Mouse (Mus musculus) Muller cell, postnatal 12 days (primary cell): ENCODE measurements at regions not wholly inside any gene's neighbourhood (a gene's known extent, or its start where the extent isn't known, plus 50 kb on each side); places are given as distances from the start of the nearest gene placed in this dataset.

Experiments
- DNase-seq: peaks from one replicate; pipeline ENCODE4 v3.0.0-alpha.2; 2015; ENCODE audit errors: inconsistent ontology term

DNA sequence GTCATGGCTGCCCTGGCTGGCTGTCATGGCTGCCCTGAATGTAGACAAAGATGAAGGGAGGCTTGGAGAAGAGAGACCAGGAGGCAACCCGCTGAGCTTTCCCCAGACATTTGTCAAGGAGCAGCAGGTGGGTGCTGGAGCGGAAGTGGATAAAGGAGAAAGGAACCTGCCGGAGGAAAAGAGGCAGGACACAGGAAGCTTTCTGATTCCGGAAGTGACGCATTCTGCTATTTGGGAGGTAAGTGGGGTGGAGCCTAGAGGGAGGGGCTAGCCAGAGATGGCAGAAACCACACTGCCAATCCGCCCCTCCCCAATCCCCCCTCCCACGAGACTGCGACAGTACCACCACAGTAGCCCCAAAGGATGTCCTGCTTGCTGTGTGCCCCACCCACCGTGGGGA lies 80.1 kb downstream of the Gm572 start:
- no peak for DNase-seq

DNA sequence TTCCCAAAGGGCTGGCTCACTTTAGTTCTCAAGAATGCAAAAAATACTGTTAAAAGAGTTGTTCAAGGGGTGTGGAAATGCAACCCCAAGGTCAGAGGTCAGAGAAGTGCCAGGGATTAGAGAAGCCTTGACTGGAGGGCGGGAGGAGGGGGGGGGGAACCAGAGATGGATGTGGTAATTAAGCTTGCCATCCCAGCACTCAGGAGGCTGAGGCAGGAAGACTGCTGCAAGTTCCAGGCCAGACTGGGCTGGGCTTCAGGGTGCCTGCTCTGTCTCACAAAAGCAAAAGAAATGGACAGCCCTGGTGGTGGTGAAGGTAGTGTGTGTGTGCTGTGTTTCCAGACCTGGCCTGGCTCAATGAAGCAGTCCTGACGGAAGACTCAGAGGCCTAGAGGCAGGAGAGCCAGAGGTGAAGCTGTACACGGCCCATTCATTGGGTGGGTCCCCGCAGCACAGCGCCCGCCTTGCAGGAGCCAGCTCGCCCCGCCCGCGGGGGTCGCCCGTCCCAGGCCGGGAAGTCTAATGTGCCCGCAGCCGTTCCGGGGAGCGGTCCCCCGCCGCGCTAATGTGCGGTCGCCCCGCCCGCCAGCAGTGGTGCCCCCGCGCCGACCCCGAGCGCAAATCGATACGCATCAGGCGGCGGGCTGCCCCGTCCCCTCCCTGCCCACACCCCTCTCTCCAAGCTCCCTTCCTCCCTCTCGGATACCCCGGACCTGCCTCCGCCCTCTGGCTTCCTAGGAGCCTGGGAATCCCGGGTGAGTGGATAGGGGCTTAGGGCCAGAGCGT lies 80.1 kb upstream of the Casz1 start:
- no peak for DNase-seq

DNA sequence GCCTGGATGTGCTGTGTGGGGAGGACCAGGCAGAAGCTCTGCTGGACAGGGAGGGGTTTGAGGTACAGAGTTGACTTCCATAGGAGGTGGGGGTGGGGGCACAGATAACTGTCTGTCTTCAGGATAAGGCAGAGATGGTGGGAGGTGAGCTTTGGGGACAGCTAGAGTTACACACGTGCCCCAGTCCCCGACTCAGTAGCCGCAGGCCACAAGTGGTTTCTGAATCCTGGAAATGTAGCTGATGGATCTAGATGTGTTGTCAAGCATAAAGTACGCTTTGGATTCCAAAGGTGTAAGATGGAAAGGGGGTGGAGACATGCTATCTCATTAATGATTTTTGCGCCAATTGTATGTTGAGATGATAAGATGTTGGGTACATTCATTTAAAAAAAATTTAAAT lies 75.4 kb upstream of the Casz1 start:
- DNase-seq, result no peak

DNA sequence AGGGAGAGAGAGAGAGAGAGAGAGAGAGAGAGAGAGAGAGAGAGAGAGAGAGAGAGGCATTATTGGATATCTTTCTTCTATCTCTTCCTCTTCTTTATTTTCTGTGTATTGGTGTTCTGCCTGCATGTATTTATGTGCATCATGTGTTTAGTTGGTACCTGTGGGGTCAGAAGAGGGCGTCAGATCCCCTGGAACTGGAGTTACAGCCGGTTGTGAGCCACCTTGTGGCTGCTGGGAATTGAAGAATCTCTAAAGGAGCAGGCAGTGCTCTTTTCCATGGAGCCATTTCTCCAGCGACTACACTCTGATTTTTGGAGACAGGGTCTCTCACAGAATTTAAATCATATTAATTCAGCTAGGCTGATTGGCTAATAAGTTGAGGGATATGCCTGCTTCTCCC lies 72.6 kb upstream of the Casz1 start:
- no peak for DNase-seq

DNA sequence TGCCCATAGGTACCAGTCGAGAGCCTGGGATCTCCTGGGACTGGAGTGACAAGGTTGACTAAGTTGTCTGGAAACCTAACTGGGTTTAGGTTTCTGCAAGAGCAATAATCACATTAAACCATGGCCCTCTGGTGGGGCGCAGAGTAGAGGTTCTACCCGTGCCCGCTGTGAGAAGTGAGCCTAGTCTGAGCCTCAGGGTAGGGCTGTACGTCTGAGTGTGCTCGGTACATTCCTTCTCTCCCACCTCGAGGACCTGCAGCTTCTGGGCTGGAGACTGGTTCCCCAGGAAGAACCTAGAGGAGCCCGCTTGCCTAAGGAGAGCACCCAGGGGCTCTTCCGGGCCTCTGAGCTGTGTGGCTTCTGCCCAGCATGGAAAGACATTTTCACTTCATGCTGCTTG lies 70.2 kb upstream of the Casz1 start:
- DNase-seq, result no peak

DNA sequence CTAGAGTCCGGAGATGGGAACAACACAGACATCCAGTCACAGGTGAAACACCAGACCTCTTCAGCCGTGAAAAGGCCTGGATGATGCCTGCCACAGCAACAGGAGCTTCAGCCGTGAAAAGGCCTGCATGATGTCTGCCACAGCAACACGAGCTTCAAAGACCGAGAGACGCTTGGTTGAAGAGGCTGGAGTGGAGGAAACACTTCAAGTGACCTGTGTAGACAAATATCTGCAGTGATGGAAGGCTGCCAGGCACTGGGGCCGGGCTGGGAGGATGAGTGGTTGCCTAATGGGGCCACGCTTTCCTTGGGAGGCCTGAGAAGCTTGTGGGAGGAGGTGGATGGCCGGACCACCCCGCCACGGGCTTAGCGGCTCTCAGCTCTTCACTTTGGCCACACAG lies 69.7 kb upstream of the Casz1 start:
- DNase-seq, result peak; percentile 30

DNA sequence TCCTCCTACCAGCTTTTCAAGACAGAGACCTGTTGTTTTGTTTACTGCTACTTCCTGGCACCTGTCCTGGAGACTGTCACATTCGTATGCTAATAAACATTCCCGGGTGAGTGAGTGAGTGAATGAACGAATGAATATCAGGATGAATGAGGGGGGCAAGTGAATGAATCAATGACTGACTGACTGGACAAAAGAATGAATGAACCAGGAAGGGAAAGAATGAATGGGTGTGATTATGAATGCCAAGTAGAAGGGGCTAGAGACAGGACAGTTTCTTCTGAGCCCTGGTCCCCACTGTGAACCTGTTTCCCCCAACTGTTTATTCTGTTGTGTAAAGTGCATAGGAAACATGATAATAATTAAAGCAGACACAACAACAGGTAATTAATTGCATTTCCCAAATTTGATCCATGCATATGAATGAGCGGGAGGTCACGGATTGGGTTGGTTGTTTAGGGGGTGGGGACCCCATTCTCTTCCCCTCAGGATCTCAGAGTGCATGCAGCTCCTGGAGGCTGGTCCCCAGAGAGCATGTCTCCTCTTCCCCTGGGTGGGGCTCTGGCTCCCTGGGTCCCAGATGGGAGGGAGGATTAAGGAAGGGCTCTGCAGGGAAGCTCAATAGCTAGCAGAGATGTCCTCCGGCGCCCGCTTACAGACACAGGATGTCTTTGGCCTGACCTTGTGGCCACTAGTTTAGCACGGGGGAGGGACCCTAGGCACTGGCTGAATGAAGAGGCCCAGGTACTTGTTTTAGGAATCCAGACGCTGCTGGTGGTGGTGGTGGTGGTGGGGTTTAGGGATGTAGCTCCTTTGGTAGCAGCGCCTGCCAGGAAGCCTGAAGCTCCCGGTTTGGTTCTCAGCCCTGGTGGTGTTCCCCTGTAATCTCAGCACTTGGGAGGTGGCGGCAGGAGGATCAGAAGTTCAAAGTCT lies 65.4 kb upstream of the Casz1 start:
- DNase-seq, result no peak

DNA sequence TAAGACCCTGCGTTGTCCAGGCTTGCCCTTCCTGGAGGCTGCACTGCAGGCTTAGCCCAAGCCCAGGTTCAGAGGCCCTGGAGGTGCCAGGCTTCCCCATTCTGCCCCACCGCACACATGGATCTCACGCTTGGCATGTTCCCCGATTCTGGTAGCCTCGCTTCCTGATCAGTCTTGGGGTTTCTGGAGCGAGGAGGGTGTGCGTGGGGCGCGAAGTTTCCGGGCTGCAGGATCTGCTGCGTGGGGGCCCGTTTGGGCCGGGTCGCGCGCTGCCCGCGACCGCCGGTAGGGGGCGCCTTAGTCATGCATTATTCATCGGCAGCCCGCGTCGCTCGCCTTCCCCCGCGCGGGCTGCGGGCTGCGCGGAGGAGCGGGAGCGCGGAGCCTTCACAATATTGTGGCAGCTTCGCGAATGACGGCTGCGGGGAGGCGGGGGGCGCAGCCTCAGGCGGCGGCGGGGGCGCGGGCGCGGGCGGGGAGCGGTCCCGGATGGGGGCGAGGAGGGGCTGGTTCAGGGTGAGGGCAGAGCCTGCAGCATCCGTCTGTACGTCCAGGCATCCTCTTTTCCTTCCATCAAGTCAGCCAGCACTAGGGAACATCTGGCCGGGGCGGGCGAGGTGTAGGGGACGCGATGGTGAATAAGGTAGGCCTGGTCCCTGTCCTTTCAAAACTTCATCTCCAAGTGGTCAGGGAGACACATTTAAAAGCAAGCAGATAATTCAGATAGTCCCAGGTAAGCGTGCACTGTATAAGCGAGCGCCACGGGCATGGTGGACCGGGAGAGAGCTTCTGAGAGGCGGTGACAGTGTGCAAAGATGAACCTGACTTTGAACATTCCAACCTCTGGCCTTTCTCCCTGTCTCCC lies 61.4 kb upstream of the Casz1 start:
- peak; percentile 73 for DNase-seq

DNA sequence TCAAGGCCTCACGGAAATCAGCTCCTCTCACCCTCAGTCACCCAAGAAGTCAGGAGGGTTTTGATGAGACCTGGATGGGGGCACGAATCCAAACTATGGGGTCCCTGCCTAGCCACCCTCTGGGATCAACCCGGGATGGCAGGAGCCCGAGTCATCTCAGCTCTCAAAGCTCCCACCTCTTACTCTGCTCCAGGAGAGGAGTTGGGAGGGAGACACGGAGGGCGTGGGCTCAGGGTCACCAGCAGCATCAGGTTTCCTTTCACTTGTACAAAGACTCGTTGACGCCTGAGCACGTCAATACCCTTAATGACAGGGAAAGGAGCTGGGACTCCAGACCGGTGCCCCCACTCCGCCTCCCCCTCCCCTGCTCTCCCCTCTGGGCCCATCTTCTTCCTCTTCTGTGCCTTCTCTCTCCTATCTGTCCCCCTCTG lies 60.8 kb upstream of the Casz1 start:
- no peak for DNase-seq

DNA sequence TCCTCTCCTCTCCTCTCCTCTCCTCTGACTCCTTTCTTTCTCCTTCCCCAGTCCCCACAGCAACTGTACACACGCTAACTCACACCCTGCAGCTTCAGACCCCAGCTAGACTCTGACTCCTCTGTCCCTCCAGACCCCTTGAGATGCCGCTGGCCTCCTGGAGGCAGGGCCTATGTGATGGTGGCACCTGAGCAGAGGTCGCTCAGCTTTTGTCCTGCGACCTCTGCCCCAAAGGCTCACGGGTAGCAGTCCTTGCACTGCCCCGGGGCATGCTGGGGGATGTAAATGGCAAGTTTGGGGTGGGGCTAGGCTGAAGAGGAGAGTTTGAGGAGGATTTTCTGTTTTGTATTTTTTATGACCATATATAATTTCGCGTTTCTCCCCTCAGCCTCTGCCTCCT lies 60.2 kb upstream of the Casz1 start:
- no peak for DNase-seq

DNA sequence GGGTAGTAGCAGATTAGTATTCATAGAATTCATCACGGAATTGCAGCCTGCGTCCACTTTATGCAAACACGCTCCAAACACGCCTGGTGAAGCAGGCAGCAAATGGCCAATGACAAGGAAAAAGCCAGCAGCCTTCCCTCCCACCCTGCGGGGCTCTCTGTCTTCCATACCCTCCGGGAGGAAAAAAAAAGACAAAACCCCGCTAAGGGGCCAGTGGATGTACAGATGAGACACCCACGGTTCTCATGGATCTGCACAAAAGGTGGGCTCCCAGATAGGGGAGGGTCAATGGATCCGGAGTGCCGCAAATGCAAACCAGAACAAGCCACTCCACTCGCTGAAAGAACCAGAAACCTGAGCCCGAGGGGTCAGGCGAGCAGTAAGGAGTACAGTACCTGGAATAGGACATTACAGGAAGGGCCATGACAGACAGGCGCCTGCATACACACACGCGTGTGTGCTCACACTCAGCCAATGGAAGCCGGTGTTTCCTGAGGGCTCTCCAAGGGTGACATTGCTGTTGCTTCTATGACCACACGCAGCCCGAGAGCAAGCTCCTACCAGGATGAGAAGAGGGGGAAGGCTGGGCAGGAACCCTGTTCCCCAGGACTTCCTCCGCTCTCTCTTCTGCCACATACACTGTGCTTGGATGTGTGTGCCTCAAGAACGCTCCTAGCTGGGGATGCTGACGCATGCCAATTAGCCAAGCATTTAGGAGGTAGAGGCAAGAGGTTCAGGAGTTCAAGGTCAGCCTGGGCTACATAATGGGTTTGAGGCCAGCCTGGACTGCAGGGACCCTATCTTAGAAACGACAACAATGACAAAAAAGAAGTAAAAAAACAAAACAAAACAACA lies 57.5 kb upstream of the Casz1 start:
- no peak for DNase-seq

DNA sequence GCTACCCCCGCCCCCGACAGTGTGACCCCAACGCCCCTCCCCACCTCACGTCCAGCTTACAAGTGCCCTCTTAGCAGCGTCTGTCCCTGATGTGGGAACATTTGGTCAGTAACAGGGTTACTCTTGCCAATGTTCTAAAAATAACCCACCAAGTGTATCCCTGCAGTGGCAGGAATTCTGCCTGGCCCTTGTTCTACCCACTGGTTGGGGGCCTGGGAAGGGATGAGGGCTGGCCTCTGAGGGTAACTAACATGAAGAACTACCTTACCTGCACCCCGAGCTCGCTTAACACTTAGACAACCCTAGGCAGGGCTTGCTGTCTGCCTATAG lies 56.9 kb upstream of the Casz1 start:
- DNase-seq, result no peak

DNA sequence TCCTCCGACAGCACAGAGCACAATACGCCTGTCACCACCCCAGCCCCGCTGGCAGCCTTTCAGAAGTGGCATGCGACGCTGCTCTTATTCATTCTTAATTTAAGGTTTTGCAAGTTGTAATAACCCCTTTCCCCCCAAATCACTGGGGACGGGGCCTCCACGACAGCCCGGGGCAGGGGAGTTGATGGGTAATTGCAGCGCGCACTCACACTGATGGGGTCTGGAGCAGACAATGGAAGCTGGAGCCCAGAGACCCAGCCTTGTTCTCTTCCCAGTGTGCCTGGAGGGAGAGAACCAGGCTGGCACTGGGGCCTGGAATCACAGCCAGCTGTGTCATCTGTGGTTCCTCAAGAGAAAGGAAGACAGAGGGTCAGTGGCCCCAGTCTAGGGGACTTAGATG lies 54.2 kb upstream of the Casz1 start:
- no peak for DNase-seq

DNA sequence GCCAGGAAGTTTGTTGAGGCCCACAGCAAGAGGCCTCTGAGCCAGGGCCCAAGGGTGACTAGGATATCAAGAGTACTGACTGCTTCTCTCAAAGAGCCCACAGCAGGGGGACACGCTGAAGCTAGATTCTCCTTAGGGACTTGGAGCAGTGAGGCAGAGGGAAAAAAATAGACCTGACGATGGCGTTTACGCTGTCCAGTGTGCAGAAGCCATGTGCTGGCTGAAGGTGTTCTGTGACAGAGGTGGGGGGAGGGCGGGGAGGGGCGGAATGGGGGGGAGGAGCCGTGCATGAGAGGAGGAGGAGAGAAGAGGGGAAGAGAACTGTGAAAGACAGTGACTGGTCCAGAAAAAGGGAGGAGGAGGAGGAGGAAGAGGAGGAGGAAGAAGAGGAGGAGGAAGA lies 52.6 kb upstream of the Casz1 start:
- no peak for DNase-seq

DNA sequence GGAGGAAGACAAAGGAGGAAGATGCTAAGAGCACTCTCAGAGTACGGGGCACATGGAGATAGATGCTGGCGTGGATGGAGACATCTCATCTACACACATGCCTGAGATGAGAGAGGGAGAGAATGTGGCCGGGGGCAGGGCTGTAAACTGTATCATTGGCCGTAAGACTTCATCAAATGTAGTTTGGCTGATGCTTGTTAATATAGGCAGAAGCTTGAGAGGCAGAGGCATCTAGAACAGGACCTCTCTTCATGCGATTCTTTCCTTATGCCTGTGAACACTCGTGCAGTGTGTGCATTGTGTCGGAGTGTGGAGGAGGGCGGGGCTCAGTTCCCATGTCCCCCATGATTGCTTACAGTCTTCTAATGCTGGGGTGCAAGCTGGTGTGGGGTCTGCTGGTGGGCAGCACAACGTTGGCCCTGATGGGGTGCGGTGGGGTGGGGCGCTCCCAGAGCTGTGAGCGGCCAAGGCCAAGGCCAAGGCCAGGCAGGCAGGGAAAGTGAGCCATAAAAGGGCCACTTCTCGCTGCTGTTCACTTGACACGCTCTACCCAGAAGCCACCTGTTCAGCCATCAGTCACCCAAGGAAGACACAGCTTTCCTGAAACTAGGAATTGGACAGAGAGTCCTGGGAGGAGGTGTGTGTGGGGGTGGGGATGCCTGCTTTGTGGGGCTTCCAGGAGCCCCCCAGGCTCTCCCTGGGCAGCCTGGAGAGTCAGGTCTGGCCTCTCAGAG lies 51.7 kb upstream of the Casz1 start:
- DNase-seq, result no peak

DNA sequence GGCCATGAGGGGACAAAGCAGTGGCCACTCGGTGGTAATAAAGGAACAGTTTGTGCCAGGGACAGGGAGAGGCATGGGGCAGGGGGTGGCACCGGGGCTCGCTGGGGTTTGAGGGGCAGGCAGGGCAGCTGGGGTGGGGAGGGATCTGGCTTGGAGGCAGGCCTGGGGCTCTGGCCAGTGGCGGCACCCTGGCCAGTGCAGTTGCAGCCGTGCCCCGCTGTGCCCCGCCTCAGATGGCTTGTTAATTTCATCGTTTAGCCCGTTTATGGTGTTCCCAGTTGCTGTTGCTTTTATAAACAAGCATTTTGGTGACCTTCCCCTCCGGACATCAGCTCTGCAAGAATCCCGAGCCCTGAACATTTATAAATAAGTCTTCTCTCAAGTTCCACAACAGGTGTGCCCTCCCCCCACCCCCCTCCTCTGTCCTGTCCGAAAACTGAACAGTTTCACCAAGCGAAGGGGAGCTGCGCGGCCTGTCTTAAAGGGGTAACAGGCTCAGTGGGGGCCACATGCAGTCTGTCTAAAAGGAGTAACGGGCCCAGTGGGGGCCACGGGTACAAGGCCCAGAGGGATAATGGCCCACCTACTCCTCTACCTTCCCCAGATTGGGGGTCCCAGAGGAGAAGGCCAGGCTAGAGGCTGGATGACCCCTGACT lies 51.0 kb upstream of the Casz1 start:
- no peak for DNase-seq

DNA sequence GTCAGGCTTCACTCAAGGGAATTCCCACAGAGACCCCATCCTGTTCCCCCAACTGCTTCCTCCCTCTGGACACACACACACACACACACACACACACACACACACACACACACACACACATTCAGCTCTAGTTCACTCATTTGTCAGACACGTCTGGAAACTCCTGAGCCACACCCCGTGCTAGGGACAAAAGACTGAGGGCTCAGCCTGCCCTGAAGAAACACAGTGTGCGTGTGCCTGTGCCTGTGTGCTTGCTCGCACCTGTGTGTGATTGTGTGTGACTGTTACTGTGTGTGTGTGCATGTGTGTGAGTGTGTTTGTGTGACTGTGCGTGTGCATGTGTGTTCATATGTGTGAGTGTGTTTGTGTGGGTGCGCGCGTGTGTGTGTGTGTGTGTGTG lies 50.4 kb upstream of the Casz1 start:
- DNase-seq, result no peak
